Mouse (Mus musculus) hindbrain, embryonic 13.5 days (tissue): ENCODE results near the gene Tmprss3. TPM values are rescaled to one million over a fixed set of nuclear protein-coding genes. Genes with fewer than 3 reads are reported as not detected.

Experiments used
- ATAC-seq: fragments of 200-750 bp; cut with Nextera tagmentation; 2 replicates; pipeline ENCODE4 v1.8.0; 2017; ENCODE audit warnings: moderate TSS enrichment; ENCODE audit not compliant: low FRiP score
- H3K27ac ChIP-seq: fragments of 300-500 bp; sonication (generic); 2 replicates; pipeline ENCODE4 v1.5.1; 2015; ENCODE audit warnings: inconsistent platforms, mild to moderate bottlenecking, moderate library complexity
- H3K27me3 ChIP-seq: fragments of 300-500 bp; sonication (generic); 2 replicates; pipeline ENCODE4 v1.6.1; 2015; ENCODE audit warnings: mild to moderate bottlenecking, inconsistent platforms
- H3K36me3 ChIP-seq: fragments of 300-500 bp; sonication (generic); 2 replicates; pipeline ENCODE4 v1.6.1; 2015; ENCODE audit warnings: mild to moderate bottlenecking, inconsistent platforms
- H3K4me1 ChIP-seq: fragments of 300-500 bp; sonication (generic); replicated peaks from 2 replicates; pipeline ENCODE4 v1.6.1; 2015; ENCODE audit warnings: inconsistent platforms
- H3K4me2 ChIP-seq: fragments of 300-500 bp; sonication (generic); 2 replicates; pipeline ENCODE4 v1.6.1; 2015; ENCODE audit warnings: inconsistent platforms, mild to moderate bottlenecking, moderate library complexity
- H3K4me3 ChIP-seq: fragments of 300-500 bp; sonication (generic); 2 replicates; pipeline ENCODE4 v1.5.1; 2015; ENCODE audit warnings: mild to moderate bottlenecking, inconsistent platforms
- H3K9ac ChIP-seq: fragments of 300-500 bp; sonication (generic); 2 replicates; pipeline ENCODE4 v1.6.1; 2015; ENCODE audit warnings: mild to moderate bottlenecking, inconsistent platforms
- H3K9me3 ChIP-seq: fragments of 300-500 bp; sonication (generic); 2 replicates; pipeline ENCODE4 v1.6.1; 2016; ENCODE audit warnings: inconsistent platforms
- WGBS: fragments of 180-500 bp; shearing (Covaris S2); methylation state at CpG from one replicate; pipeline ENCODE4 v1.1.7; 2015; 5-methylcytosine and 5-hydroxymethylcytosine counted together
- polyA plus RNA-seq: library from polyadenylated mRNA; unstranded; fragments of >200 nt; fragmentation: Nextera tagmentation; extraction: Ambion mirVana; gene quantifications from 2 replicates; pipeline ENCODE4 v1.2.1, GENCODE M21; 2015

The Tmprss3 gene
- polyA plus RNA-seq, 1 experiment from 2014 or later = 0.08 TPM

GRCm38 (mm10) chr17:31223835-31224234, 25.1 kb upstream of the Tmprss3 start:
- no peaks in the 10 kb centered on the region for H3K36me3 ChIP-seq
- H3K4me3 ChIP-seq = no peak overlapping the region
- H3K27ac ChIP-seq = no peak overlapping the region
- no peak for ATAC-seq
- no peak overlapping the region for H3K9ac ChIP-seq
- no peak overlapping the region for H3K4me2 ChIP-seq
- no peaks in the 10 kb centered on the region for H3K4me1 ChIP-seq
- WGBS = 77% methylated on average over 7 of the region's 7 CpGs
- H3K27me3 ChIP-seq = no peaks in the 10 kb centered on the region
- H3K9me3 ChIP-seq = no peaks in the 10 kb centered on the region

DNA sequence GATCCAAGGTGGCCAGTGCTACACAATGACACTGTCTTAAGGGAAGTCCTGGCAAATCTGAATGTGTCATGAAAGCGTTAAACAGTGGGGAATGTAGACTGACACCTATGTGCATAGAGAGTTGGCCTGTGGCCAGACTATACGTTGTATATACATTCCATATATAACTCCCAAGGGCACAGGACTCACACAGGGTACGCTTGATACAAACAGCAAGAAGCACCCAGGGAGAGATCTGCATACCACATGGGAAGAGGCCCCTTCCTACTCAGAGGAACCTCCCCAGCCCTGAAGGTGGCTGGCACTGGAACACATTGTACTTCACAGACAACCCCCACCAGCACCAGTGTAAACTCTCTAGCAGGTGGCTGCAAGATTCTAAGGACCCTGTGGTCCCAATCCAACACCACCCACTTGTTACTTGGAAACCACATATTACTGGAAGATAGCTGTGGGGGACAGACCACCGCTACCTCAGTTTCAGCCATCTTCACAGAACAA, 24.1 kb upstream of the Tmprss3 start:
- Histone ChIP-seq H3K9ac (no peak overlapping the region), H3K4me3 (no peak overlapping the region), H3K27me3 (no peaks in the 10 kb centered on the region), H3K4me1 (no peaks in the 10 kb centered on the region), H3K27ac (no peak overlapping the region), H3K36me3 (no peaks in the 10 kb centered on the region), H3K9me3 (no peaks in the 10 kb centered on the region), H3K4me2 (no peak overlapping the region)
- ATAC-seq = no peak
- 79% methylated on average over 4 of the region's 4 CpGs for WGBS

DNA sequence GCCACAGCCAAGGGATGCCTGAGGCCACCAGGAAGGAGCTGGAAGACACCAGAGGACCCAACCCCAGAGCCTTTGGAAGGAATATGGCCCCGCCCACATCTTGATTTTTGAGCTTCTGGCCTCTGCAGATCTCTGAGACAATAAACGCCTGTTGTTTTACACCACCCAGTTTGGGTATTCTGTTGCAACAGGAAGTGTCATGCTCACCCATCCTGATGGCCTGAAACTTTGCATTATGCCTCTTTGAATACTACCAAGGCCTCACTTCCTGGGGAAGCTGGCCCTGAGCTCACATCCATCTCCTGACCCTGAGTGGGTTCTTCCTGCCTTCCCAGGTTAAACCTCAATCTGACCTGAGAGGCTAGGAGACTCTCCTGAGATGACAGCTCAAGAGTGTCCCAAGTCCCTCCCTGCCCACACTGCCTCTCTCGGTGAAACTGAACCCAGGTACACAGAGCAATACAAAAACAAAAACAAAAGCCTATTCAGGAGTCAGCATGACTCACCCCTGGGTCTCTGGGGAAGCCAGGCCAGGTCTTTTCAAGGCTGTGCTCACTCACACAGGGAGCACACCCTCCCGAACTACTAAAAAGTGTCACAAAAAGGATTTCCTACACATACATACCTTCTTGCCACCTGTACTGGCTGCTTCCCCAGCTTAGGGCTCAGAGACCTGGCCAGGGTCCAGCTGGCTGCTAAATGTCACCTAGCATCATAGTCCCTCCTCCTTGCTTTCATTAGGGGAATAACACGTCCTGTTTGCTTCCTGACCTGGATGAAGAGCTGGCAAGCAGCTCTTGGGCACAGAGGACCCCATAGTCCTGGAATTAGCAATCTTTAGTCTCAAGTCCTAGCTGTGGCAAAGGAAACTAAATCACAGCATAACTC, 17.5 kb upstream of the Tmprss3 start:
- Histone ChIP-seq H3K27me3 (no peaks in the 10 kb centered on the region), H3K4me3 (no peak overlapping the region), H3K4me2 (no peak overlapping the region), H3K9me3 (no peaks in the 10 kb centered on the region), H3K4me1 (no peaks in the 10 kb centered on the region), H3K27ac (no peak overlapping the region), H3K9ac (no peak overlapping the region), H3K36me3 (no peaks in the 10 kb centered on the region)
- 47% methylated on average over 5 of the region's 5 CpGs for WGBS
- ATAC-seq = no peak

DNA sequence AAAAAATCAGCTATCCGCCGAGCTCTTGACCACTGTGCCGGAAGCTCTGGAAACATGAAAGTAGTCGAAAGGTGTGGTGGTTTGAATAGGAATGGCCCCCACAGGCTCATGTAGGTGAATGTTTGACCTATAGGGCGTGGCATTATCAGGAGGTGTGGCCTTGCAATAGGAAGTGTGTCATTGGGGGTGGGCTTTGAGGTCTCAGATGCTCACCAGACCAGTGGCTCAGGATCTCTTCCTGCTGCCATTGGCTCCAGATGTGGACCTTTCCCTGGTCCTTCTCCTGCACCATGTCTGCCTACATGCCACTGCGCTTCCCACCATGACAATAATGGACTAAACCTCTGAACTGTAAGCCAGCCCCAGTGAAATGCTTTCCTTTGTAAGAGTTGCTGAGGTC, 13.1 kb upstream of the Tmprss3 start:
- Histone ChIP-seq H3K27ac (no peak overlapping the region), H3K4me2 (no peak overlapping the region), H3K27me3 (no peaks in the 10 kb centered on the region), H3K9ac (no peak overlapping the region), H3K4me1 (no peaks in the 10 kb centered on the region), H3K4me3 (no peak overlapping the region), H3K36me3 (no peaks in the 10 kb centered on the region), H3K9me3 (no peaks in the 10 kb centered on the region)
- ATAC-seq = no peak
- WGBS = 91% methylated on average over 6 of the region's 6 CpGs

GRCm38 (mm10) chr17:31210299-31210698, 11.5 kb upstream of the Tmprss3 start:
- no peak overlapping the region for H3K9ac ChIP-seq
- no peak overlapping the region for H3K27ac ChIP-seq
- no peak for ATAC-seq
- H3K36me3 ChIP-seq = no peaks in the 10 kb centered on the region
- H3K4me2 ChIP-seq = no peak overlapping the region
- H3K4me1 ChIP-seq = no peaks in the 10 kb centered on the region
- no peaks in the 10 kb centered on the region for H3K9me3 ChIP-seq
- no peak overlapping the region for H3K4me3 ChIP-seq
- WGBS = 91% methylated on average over 7 of the region's 7 CpGs
- H3K27me3 ChIP-seq = no peaks in the 10 kb centered on the region

DNA sequence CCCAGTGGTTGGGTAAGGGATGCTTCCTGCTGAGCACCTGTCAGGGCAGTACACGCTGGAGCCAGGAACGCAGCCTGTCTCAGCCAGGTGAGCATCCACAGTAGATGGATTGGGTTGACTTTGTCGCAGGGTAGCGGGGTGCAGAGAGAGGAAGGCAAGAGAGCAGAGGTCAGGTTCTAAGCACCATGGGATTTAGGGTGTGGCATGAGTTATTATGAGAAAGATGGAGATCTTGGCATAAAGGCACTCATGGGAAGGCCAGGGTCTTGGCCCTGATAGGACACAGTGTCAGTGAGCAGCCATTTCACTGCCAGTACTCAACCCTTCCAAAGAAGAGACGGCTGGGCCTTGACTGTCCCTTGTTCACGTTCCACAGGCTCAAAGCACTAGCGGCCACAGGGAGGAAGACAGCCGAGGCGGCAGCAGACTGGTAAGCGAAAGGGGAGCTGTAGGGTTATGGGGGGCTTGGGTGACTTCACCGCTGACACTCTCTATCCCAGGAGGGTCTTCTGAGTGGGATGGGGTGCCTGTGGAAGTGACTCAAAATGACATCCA, 10.7 kb upstream of the Tmprss3 start:
- ATAC-seq = no peak
- Histone ChIP-seq H3K36me3 (no peaks in the 10 kb centered on the region), H3K4me1 (no peaks in the 10 kb centered on the region), H3K9me3 (no peaks in the 10 kb centered on the region), H3K4me3 (no peak overlapping the region), H3K9ac (no peak overlapping the region), H3K27ac (no peak overlapping the region), H3K4me2 (no peak overlapping the region), H3K27me3 (no peaks in the 10 kb centered on the region)
- 94% methylated on average over 11 of the region's 11 CpGs for WGBS

DNA sequence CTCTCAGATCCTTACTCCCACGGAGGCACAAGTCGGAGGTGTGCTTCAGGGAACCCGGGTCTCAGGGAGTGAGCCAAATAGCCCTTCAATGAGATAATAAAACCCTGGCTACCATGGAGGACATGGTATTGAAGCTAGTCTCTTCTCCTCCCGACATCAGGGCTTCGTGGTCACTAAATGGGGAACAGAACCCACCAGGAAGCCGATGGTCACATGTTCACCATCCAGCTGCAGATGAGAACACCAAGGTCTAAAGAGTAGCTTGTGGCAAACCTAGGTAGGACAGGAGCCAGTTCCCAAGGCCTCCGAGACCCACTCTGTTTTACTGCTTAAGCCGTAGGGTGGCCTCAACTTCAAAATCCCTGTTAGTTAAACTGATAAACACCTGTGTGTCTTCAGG, 9.9 kb upstream of the Tmprss3 start:
- WGBS = 94% methylated on average over 8 of the region's 8 CpGs
- Histone ChIP-seq H3K9me3 (no peaks in the 10 kb centered on the region), H3K4me3 (no peak overlapping the region), H3K4me2 (no peak overlapping the region), H3K9ac (no peak overlapping the region), H3K4me1 (no peaks in the 10 kb centered on the region), H3K27ac (no peak overlapping the region), H3K27me3 (no peaks in the 10 kb centered on the region), H3K36me3 (no peaks in the 10 kb centered on the region)
- no peak for ATAC-seq

GRCm38 (mm10) chr17:31207771-31208334, 9.1 kb upstream of the Tmprss3 start, which contains the start of gene Ubash3a:
TSS of gene Ubash3a (plus strand) at chr17:31207873.
- Histone ChIP-seq H3K4me2 (no peak within 1 kb of the TSS), H3K4me1 (no peaks in the 10 kb centered on the region), H3K27me3 (no peaks in the 10 kb centered on the region), H3K9ac (no peak within 1 kb of the TSS), H3K27ac (no peak within 1 kb of the TSS), H3K36me3 (no peaks in the 10 kb centered on the region), H3K9me3 (no peaks in the 10 kb centered on the region), H3K4me3 (no peak within 1 kb of the TSS)
- ATAC-seq = no peak
- WGBS = 81% methylated on average over 12 of the region's 12 CpGs

GRCm38 (mm10) chr17:31196283-31196682, 2.5 kb downstream of the Tmprss3 start:
- no peak for ATAC-seq
- no peak overlapping the region for H3K27ac ChIP-seq
- 92% methylated on average over 7 of the region's 7 CpGs for WGBS
- no peaks in the 10 kb centered on the region for H3K36me3 ChIP-seq
- no peaks in the 10 kb centered on the region for H3K9me3 ChIP-seq
- H3K4me1 ChIP-seq = peaks cover 5% of the 10 kb centered on the region
- H3K27me3 ChIP-seq = no peaks in the 10 kb centered on the region
- no peak overlapping the region for H3K9ac ChIP-seq
- H3K4me2 ChIP-seq = no peak overlapping the region
- H3K4me3 ChIP-seq = no peak overlapping the region

GRCm38 (mm10) chr17:31195207-31195606, 3.6 kb downstream of the Tmprss3 start:
- peaks cover 5% of the 10 kb centered on the region for H3K4me1 ChIP-seq
- no peaks in the 10 kb centered on the region for H3K9me3 ChIP-seq
- no peak overlapping the region for H3K4me2 ChIP-seq
- H3K27me3 ChIP-seq = no peaks in the 10 kb centered on the region
- no peak overlapping the region for H3K9ac ChIP-seq
- WGBS = 85% methylated on average over 6 of the region's 6 CpGs
- H3K27ac ChIP-seq = no peak overlapping the region
- no peaks in the 10 kb centered on the region for H3K36me3 ChIP-seq
- no peak for ATAC-seq
- no peak overlapping the region for H3K4me3 ChIP-seq

GRCm38 (mm10) chr17:31193360-31193759, 5.4 kb downstream of the Tmprss3 start:
- peaks cover 5% of the 10 kb centered on the region for H3K4me1 ChIP-seq
- WGBS = 89% methylated on average over 9 of the region's 9 CpGs
- H3K36me3 ChIP-seq = no peaks in the 10 kb centered on the region
- H3K27ac ChIP-seq = no peak overlapping the region
- H3K4me2 ChIP-seq = no peak overlapping the region
- no peaks in the 10 kb centered on the region for H3K9me3 ChIP-seq
- H3K9ac ChIP-seq = no peak overlapping the region
- H3K4me3 ChIP-seq = no peak overlapping the region
- no peaks in the 10 kb centered on the region for H3K27me3 ChIP-seq
- no peak for ATAC-seq

- 62% methylated on average over 2 of the region's 2 CpGs for WGBS
Measured at GRCm38 (mm10) chr17:31192663-31193062, 6.1 kb downstream of the Tmprss3 start.

More at GRCm38 (mm10) chr17:31192663-31193062, 6.1 kb downstream of the Tmprss3 start:
- Histone ChIP-seq H3K4me2 (no peak overlapping the region), H3K36me3 (no peaks in the 10 kb centered on the region), H3K9me3 (no peaks in the 10 kb centered on the region), H3K4me3 (no peak overlapping the region), H3K9ac (no peak overlapping the region), H3K27ac (no peak overlapping the region), H3K27me3 (no peaks in the 10 kb centered on the region), H3K4me1 (peaks cover 5% of the 10 kb centered on the region)
- no peak for ATAC-seq
